Mouse (Mus musculus): ENCODE data around the gene Kptn. TPM values are rescaled to one million over a fixed set of nuclear protein-coding genes. Genes with fewer than 3 reads are reported as not detected.

Gene Kptn
- polyA plus RNA-seq, 1 experiment = 28.1 TPM

DNA sequence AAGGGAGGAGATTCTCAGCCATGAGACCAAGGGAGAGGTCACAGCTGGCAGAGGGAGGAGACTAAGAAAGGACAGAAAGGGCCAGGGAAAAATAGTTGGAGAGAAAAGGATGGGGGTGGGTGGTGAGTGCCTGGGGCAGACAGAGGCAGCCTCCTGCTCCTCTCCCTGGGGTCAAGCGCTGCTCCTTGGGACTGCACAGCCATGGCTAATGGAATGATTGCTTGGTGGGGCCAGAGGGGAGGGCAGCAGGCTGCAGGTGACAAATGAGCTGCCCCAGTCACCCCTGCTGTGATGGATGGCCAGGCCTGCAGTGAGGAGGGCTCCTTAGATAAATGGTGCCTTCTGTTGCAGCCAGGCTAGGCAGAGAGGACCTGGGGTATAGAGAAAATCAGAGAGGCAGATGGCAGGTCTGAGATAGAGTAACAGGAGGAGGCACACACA lies 52.5 kb downstream of the Kptn start:
- Histone ChIP-seq H3K4me1 (replicated peaks; ENCODE audit: control insufficient read depth, insufficient read depth, low read length) (peaks cover 12% of the 10 kb centered on the region), H3K36me3 (ENCODE audit: control insufficient read depth, insufficient read depth, low read length) (no peaks in the 10 kb centered on the region), H3K4me3 (ENCODE audit: control insufficient read depth, insufficient read depth, low read length) (no peak overlapping the region), H3K27me3 (ENCODE audit: control insufficient read depth, insufficient read depth, low read length) (no peaks in the 10 kb centered on the region; the same call in 1 of the 2 replicates), H3K27ac (ENCODE audit: control insufficient read depth, insufficient read depth, low read length) (no peak overlapping the region)
- no peak for DNase-seq
- TF ChIP-seq POLR2A (IDR thresholded peaks at IDR 0.05; ENCODE audit: control insufficient read depth, extremely low read depth, insufficient read depth, low read length, poor library complexity) (no peak), CTCF (IDR thresholded peaks at IDR 0.05; ENCODE audit: borderline replicate concordance, control insufficient read depth, extremely low read depth, insufficient read depth, low read length, poor library complexity) (no peak)
- 22% methylated on average over 1 of the region's 1 CpGs for WGBS

GRCm38 (mm10) chr7:16172586-16173140 lies 53.0 kb downstream of the Kptn start:
- no peaks in the 10 kb centered on the region; the same call in 1 of the 2 replicates for H3K27me3 ChIP-seq (ENCODE audit: control insufficient read depth, insufficient read depth, low read length)
- no peak overlapping the region for H3K27ac ChIP-seq (ENCODE audit: control insufficient read depth, insufficient read depth, low read length)
- H3K4me3 ChIP-seq (ENCODE audit: control insufficient read depth, insufficient read depth, low read length) = no peak overlapping the region
- TF ChIP-seq CTCF (IDR thresholded peaks at IDR 0.05; ENCODE audit: borderline replicate concordance, control insufficient read depth, extremely low read depth, insufficient read depth, low read length, poor library complexity) = no peak
- no peak for TF ChIP-seq POLR2A (IDR thresholded peaks at IDR 0.05; ENCODE audit: control insufficient read depth, extremely low read depth, insufficient read depth, low read length, poor library complexity)
- peaks cover 14% of the 10 kb centered on the region for H3K4me1 ChIP-seq (replicated peaks; ENCODE audit: control insufficient read depth, insufficient read depth, low read length)
- H3K36me3 ChIP-seq (ENCODE audit: control insufficient read depth, insufficient read depth, low read length) = no peaks in the 10 kb centered on the region
- 75% methylated on average over 1 of the region's 1 CpGs for WGBS
- no peak for DNase-seq

DNA sequence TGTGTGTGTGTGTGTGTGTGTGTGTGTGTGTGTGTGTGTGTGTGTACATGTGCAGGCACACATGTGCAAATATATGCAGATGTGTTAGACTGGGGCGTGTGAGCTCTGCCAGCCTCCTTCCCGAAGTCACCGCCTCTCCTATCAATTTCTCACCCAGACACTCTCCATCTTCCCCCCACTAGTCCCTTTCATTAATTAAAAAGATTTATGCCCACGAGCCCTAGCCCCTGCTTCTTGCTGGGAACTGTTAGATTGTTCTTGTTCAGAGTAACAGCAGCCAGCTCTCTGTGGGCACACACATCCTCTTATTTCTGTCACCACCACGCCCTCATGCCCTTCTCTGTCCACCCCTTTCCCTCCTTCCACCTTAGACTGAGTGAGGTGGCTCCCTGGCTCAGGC lies 53.5 kb downstream of the Kptn start:
- Histone ChIP-seq H3K4me3 (ENCODE audit: control insufficient read depth, insufficient read depth, low read length) (no peak overlapping the region), H3K27ac (ENCODE audit: control insufficient read depth, insufficient read depth, low read length) (no peak overlapping the region), H3K27me3 (ENCODE audit: control insufficient read depth, insufficient read depth, low read length) (no peaks in the 10 kb centered on the region; the same call in 1 of the 2 replicates), H3K4me1 (replicated peaks; ENCODE audit: control insufficient read depth, insufficient read depth, low read length) (peaks cover 18% of the 10 kb centered on the region), H3K36me3 (ENCODE audit: control insufficient read depth, insufficient read depth, low read length) (no peaks in the 10 kb centered on the region)
- no peak for DNase-seq
- TF ChIP-seq POLR2A (IDR thresholded peaks at IDR 0.05; ENCODE audit: control insufficient read depth, extremely low read depth, insufficient read depth, low read length, poor library complexity) (no peak), CTCF (IDR thresholded peaks at IDR 0.05; ENCODE audit: borderline replicate concordance, control insufficient read depth, extremely low read depth, insufficient read depth, low read length, poor library complexity) (no peak)
- WGBS = 34% methylated on average over 5 of the region's 5 CpGs

DNA sequence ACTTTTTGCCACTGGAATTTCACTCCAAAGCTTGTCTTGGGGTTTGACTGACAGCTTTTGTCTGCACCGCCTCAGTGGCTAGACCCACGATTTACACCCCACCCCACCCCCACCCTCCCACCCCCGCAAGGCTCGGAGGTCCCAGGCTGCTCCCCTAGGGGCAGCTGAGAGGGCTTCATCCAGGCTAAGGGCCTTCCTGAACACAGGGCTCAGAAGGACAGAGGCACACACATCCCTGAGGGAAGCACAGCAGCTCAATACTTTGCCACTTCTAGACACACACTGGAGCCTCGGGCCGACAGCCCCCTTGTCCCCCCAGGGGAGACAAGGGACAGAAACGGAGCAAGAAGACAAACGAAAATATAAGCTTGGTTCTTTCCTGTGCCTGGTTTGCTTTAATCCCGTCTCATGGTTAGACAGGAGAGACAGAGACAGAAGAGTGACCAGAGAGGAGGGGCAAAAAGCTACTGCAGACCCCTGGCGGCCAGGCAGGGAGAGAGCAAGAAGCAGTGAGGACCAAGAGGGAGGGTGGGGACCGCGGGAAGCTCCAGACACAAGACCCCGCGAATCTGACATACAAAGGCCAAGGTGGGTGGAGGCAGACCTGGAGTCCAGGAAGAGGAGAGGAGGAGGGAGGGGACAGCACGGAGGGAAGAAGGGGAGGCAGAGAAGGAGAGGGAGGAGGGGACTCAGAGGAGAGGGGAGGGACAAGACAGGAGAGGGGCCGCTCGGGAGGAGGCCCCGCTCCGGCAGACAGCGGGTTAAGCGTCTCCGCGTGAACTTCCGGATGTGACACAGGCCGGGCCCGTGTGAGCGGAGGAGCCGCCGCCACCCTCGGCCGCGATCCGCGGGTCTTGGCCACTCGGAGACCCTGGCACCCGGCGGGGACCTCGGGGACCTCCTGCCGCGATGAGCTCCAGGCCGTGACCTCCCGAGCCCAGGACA lies 55.2 kb downstream of the Kptn start, which contains the start of gene Meis3:
Meis3 (plus strand) TSS at position 494 of the 945 bp plus-strand sequence.
- no peaks in the 10 kb centered on the region; the same call in 1 of the 2 replicates for H3K27me3 ChIP-seq (ENCODE audit: control insufficient read depth, insufficient read depth, low read length)
- peaks cover 18% of the 10 kb centered on the region for H3K4me1 ChIP-seq (replicated peaks; ENCODE audit: control insufficient read depth, insufficient read depth, low read length)
- peak; percentile 79; the same call in 1 of the 2 replicates for TF ChIP-seq CTCF (IDR thresholded peaks at IDR 0.05; ENCODE audit: borderline replicate concordance, control insufficient read depth, extremely low read depth, insufficient read depth, low read length, poor library complexity)
- no peak for TF ChIP-seq POLR2A (IDR thresholded peaks at IDR 0.05; ENCODE audit: control insufficient read depth, extremely low read depth, insufficient read depth, low read length, poor library complexity)
- peak within 1 kb of the TSS; percentile 51 for H3K4me3 ChIP-seq (ENCODE audit: control insufficient read depth, insufficient read depth, low read length)
- DNase-seq = peak; percentile 68
- WGBS = 1% methylated on average over 42 of the region's 42 CpGs
- no peak within 1 kb of the TSS for H3K27ac ChIP-seq (ENCODE audit: control insufficient read depth, insufficient read depth, low read length)
- no peaks in the 10 kb centered on the region for H3K36me3 ChIP-seq (ENCODE audit: control insufficient read depth, insufficient read depth, low read length)

- no peak for DNase-seq
- TF ChIP-seq CTCF (IDR thresholded peaks at IDR 0.05; ENCODE audit: borderline replicate concordance, control insufficient read depth, extremely low read depth, insufficient read depth, low read length, poor library complexity) = no peak
- TF ChIP-seq POLR2A (IDR thresholded peaks at IDR 0.05; ENCODE audit: control insufficient read depth, extremely low read depth, insufficient read depth, low read length, poor library complexity) = no peak
- Histone ChIP-seq H3K27me3 (ENCODE audit: control insufficient read depth, insufficient read depth, low read length) (no peaks in the 10 kb centered on the region; the same call in 1 of the 2 replicates), H3K27ac (ENCODE audit: control insufficient read depth, insufficient read depth, low read length) (no peak overlapping the region), H3K4me1 (replicated peaks; ENCODE audit: control insufficient read depth, insufficient read depth, low read length) (peaks cover 18% of the 10 kb centered on the region), H3K36me3 (ENCODE audit: control insufficient read depth, insufficient read depth, low read length) (no peaks in the 10 kb centered on the region), H3K4me3 (ENCODE audit: control insufficient read depth, insufficient read depth, low read length) (peak overlapping the region; percentile 51)
- WGBS = 4% methylated on average over 10 of the region's 10 CpGs
Observed at GRCm38 (mm10) chr7:16175542-16175931, 55.8 kb downstream of the Kptn start.

Other genes starting within 250 kb of the Kptn start
- 0.16 TPM in 1 of 2 replicates, not detected in the other for gene Crx, start 239.9 kb upstream of the Kptn start, polyA plus RNA-seq (2012; rRNA removed)
- 0.55 TPM in 1 of 2 replicates, not detected in the other for gene Crxos, start 237.3 kb upstream of the Kptn start, polyA plus RNA-seq (2012; rRNA removed)
- 408 and 474 TPM in 2 replicates for gene Selenow, start 197.5 kb upstream of the Kptn start, polyA plus RNA-seq (2012; rRNA removed)
- gene Nop53, start 173.8 kb upstream of the Kptn start, polyA plus RNA-seq (2012; rRNA removed) = 170 and 192 TPM in 2 replicates
- gene Ehd2, start 152.3 kb upstream of the Kptn start, polyA plus RNA-seq (2012; rRNA removed) = 15.0 and 17.4 TPM in 2 replicates
- 57.0 and 78.5 TPM in 2 replicates for gene Bicra, start 72.0 kb upstream of the Kptn start, polyA plus RNA-seq (2012; rRNA removed)
- gene Zfp541, start 58.1 kb upstream of the Kptn start, polyA plus RNA-seq (2012; rRNA removed) = 0.04 and 0.11 TPM in 2 replicates
- gene Napa, start 21.4 kb upstream of the Kptn start, polyA plus RNA-seq (2012; rRNA removed) = 256 TPM in 2 replicates
- 1.1 and 1.2 TPM in 2 replicates for gene Slc8a2, start 9.9 kb downstream of the Kptn start, polyA plus RNA-seq (2012; rRNA removed)
- 65.2 and 66.8 TPM in 2 replicates for gene Meis3, start 55.2 kb downstream of the Kptn start, polyA plus RNA-seq (2012; rRNA removed)
- gene Dhx34, start 102.1 kb downstream of the Kptn start, polyA plus RNA-seq (2012; rRNA removed) = 72.3 and 86.9 TPM in 2 replicates
- 0.26 and 0.46 TPM in 2 replicates for gene C5ar2, start 124.3 kb downstream of the Kptn start, polyA plus RNA-seq (2012; rRNA removed)
- 3.2 and 4.1 TPM in 2 replicates for gene C5ar1, start 139.6 kb downstream of the Kptn start, polyA plus RNA-seq (2012; rRNA removed)
- gene Inafm1, start 153.7 kb downstream of the Kptn start, polyA plus RNA-seq (2012; rRNA removed) = 44.7 and 62.2 TPM in 2 replicates
- 39.4 and 43.0 TPM in 2 replicates for gene Ccdc9, start 166.9 kb downstream of the Kptn start, polyA plus RNA-seq (2012; rRNA removed)
- 49.8 and 84.9 TPM in 2 replicates for gene Bbc3, start 188.5 kb downstream of the Kptn start, polyA plus RNA-seq (2012; rRNA removed)

Measured in thymus, adult 2 months (tissue).